Mouse (Mus musculus) embryonic facial prominence, embryonic 13.5 days (tissue): ENCODE measurements around the gene Pcsk7. TPM values are rescaled to one million over a fixed set of nuclear protein-coding genes. Genes with fewer than 3 reads are reported as not detected.

Source experiments
- ATAC-seq: fragments of 200-750 bp; cut with Nextera tagmentation; 2 replicates; pipeline ENCODE4 v1.8.0; 2017; ENCODE audit warnings: low read depth; ENCODE audit not compliant: insufficient number of reproducible peaks, insufficient read depth, low FRiP score, low TSS enrichment
- H3K27ac ChIP-seq: fragments of 300-500 bp; sonication (generic); 2 replicates; pipeline ENCODE4 v1.5.1; 2015; ENCODE audit warnings: moderate library complexity, mild to moderate bottlenecking, inconsistent platforms
- H3K27me3 ChIP-seq: fragments of 300-500 bp; sonication (generic); 2 replicates; pipeline ENCODE4 v1.6.1; 2015; ENCODE audit warnings: mild to moderate bottlenecking, inconsistent platforms
- H3K36me3 ChIP-seq: fragments of 300-500 bp; sonication (generic); 2 replicates; pipeline ENCODE4 v1.6.1; 2015; ENCODE audit warnings: mild to moderate bottlenecking, inconsistent platforms
- H3K4me1 ChIP-seq: fragments of 300-500 bp; sonication (generic); 2 replicates; pipeline ENCODE4 v1.6.1; 2015; ENCODE audit warnings: inconsistent platforms
- H3K4me2 ChIP-seq: fragments of 300-500 bp; sonication (generic); 2 replicates; pipeline ENCODE4 v1.6.1; 2015; ENCODE audit warnings: moderate library complexity, mild to moderate bottlenecking, inconsistent platforms
- H3K4me3 ChIP-seq: fragments of 300-500 bp; sonication (generic); 2 replicates; pipeline ENCODE4 v1.5.1; 2015; ENCODE audit warnings: mild to moderate bottlenecking, inconsistent platforms
- H3K9ac ChIP-seq: fragments of 300-500 bp; sonication (generic); 2 replicates; pipeline ENCODE4 v1.6.1; 2015; ENCODE audit warnings: mild to moderate bottlenecking, inconsistent platforms
- H3K9me3 ChIP-seq: fragments of 300-500 bp; sonication (generic); 2 replicates; pipeline ENCODE4 v1.6.1; 2016; ENCODE audit warnings: inconsistent platforms
- WGBS: fragments of 180-500 bp; shearing (Covaris S2); methylation state at CpG from one replicate; pipeline ENCODE4 v1.1.7; 2015; ENCODE audit warnings: mixed read lengths; 5-methylcytosine and 5-hydroxymethylcytosine counted together
- polyA plus RNA-seq: library from polyadenylated mRNA; unstranded; fragments of >200 nt; fragmentation: Nextera tagmentation; extraction: Ambion mirVana; gene quantifications from 2 replicates; pipeline ENCODE4 v1.2.1, GENCODE M21; 2015

The Pcsk7 gene
- polyA plus RNA-seq, 1 experiment from 2014 or later: 22.6 TPM

- peaks cover 96% of the 10 kb centered on the region for H3K36me3 ChIP-seq
- H3K4me1 ChIP-seq: no peaks in the 10 kb centered on the region
- H3K27me3 ChIP-seq: no peaks in the 10 kb centered on the region
- no peak overlapping the region for H3K9ac ChIP-seq
- H3K9me3 ChIP-seq: no peaks in the 10 kb centered on the region
- no peak for ATAC-seq
- H3K27ac ChIP-seq: no peak overlapping the region
- WGBS: 91% methylated on average over 2 of the region's 2 CpGs
- H3K4me2 ChIP-seq: no peak overlapping the region
- no peak overlapping the region for H3K4me3 ChIP-seq
Observed at GRCm38 (mm10) chr9:45915659-45916058, 9.4 kb downstream of the Pcsk7 start.

- Histone ChIP-seq H3K9ac (no peak overlapping the region), H3K4me1 (no peaks in the 10 kb centered on the region), H3K9me3 (no peaks in the 10 kb centered on the region), H3K4me2 (no peak overlapping the region), H3K27ac (no peak overlapping the region), H3K4me3 (no peak overlapping the region), H3K27me3 (no peaks in the 10 kb centered on the region), H3K36me3 (peaks cover 94% of the 10 kb centered on the region)
- 92% methylated on average over 5 of the region's 5 CpGs for WGBS
- ATAC-seq: no peak
Observed at GRCm38 (mm10) chr9:45917041-45917934, 11.0 kb downstream of the Pcsk7 start.

GRCm38 (mm10) chr9:45919895-45920294 lies 13.6 kb downstream of the Pcsk7 start:
- Histone ChIP-seq H3K27me3 (no peaks in the 10 kb centered on the region), H3K4me1 (no peaks in the 10 kb centered on the region), H3K9ac (no peak overlapping the region), H3K36me3 (peaks cover 85% of the 10 kb centered on the region), H3K4me2 (no peak overlapping the region), H3K4me3 (no peak overlapping the region), H3K9me3 (no peaks in the 10 kb centered on the region), H3K27ac (no peak overlapping the region)
- 76% methylated on average over 1 of the region's 1 CpGs for WGBS
- no peak for ATAC-seq

GRCm38 (mm10) chr9:45929285-45929684 lies 23.0 kb downstream of the Pcsk7 start:
- Histone ChIP-seq H3K9ac (no peak overlapping the region), H3K4me1 (peaks cover 18% of the 10 kb centered on the region), H3K36me3 (peaks cover 64% of the 10 kb centered on the region), H3K4me3 (no peak overlapping the region), H3K4me2 (no peak overlapping the region), H3K9me3 (no peaks in the 10 kb centered on the region), H3K27me3 (no peaks in the 10 kb centered on the region), H3K27ac (no peak overlapping the region)
- ATAC-seq: no peak
- WGBS: 85% methylated on average over 5 of the region's 5 CpGs

- Histone ChIP-seq H3K4me2 (no peak overlapping the region), H3K36me3 (peaks cover 46% of the 10 kb centered on the region), H3K27ac (no peak overlapping the region), H3K4me3 (no peak overlapping the region), H3K9ac (no peak overlapping the region), H3K4me1 (peaks cover 32% of the 10 kb centered on the region), H3K9me3 (no peaks in the 10 kb centered on the region), H3K27me3 (no peaks in the 10 kb centered on the region)
- no peak for ATAC-seq
- 67% methylated on average over 1 of the region's 1 CpGs for WGBS
Observed at GRCm38 (mm10) chr9:45931958-45932357, 25.7 kb downstream of the Pcsk7 start.

GRCm38 (mm10) chr9:45932571-45933415 lies 26.5 kb downstream of the Pcsk7 start:
- no peak for ATAC-seq
- WGBS: 65% methylated on average over 11 of the region's 11 CpGs

GRCm38 (mm10) chr9:45935628-45936210 lies 29.4 kb downstream of the Pcsk7 start, which contains the start of gene Tagln:
Gene Tagln, minus strand, starts transcription at chr9:45936058.
- H3K9ac ChIP-seq: peak within 1 kb of the TSS; percentile 64
- peaks cover 32% of the 10 kb centered on the region for H3K4me1 ChIP-seq
- peak within 1 kb of the TSS; percentile 55 for H3K27ac ChIP-seq
- H3K4me3 ChIP-seq: peak within 1 kb of the TSS; percentile 36
- H3K27me3 ChIP-seq: no peaks in the 10 kb centered on the region
- H3K4me2 ChIP-seq: peak within 1 kb of the TSS; percentile 60
- WGBS: 4% methylated on average over 21 of the region's 21 CpGs
- peaks cover 38% of the 10 kb centered on the region for H3K36me3 ChIP-seq
- ATAC-seq: peak; percentile 39; the same call in 1 of the 2 replicates
- no peaks in the 10 kb centered on the region for H3K9me3 ChIP-seq

More at GRCm38 (mm10) chr9:45932571-45933415, 26.5 kb downstream of the Pcsk7 start:
- Histone ChIP-seq H3K9me3 (no peaks in the 10 kb centered on the region), H3K4me2 (no peak overlapping the region), H3K27me3 (no peaks in the 10 kb centered on the region), H3K4me1 (peaks cover 32% of the 10 kb centered on the region), H3K27ac (no peak overlapping the region), H3K9ac (no peak overlapping the region), H3K4me3 (no peak overlapping the region), H3K36me3 (peaks cover 41% of the 10 kb centered on the region)

- Histone ChIP-seq H3K27ac (0 out of 2 replicates have a peak overlapping the region, but pooled peaks have one; percentile 3), H3K4me1 (peaks cover 32% of the 10 kb centered on the region), H3K27me3 (no peaks in the 10 kb centered on the region), H3K9ac (no peak overlapping the region), H3K9me3 (no peaks in the 10 kb centered on the region), H3K4me3 (no peak overlapping the region), H3K36me3 (peaks cover 41% of the 10 kb centered on the region), H3K4me2 (no peak overlapping the region)
- no peak for ATAC-seq
- 17% methylated on average over 3 of the region's 3 CpGs for WGBS
Observed at GRCm38 (mm10) chr9:45936883-45937282, 30.6 kb downstream of the Pcsk7 start.

GRCm38 (mm10) chr9:45938088-45938487 lies 31.8 kb downstream of the Pcsk7 start:
- Histone ChIP-seq H3K4me2 (no peak overlapping the region), H3K4me3 (no peak overlapping the region), H3K9ac (no peak overlapping the region), H3K4me1 (peaks cover 20% of the 10 kb centered on the region), H3K27ac (no peak overlapping the region), H3K36me3 (peaks cover 51% of the 10 kb centered on the region), H3K27me3 (no peaks in the 10 kb centered on the region), H3K9me3 (no peaks in the 10 kb centered on the region)
- ATAC-seq: no peak
- 93% methylated on average over 8 of the region's 8 CpGs for WGBS

GRCm38 (mm10) chr9:45938952-45939637 lies 32.8 kb downstream of the Pcsk7 start:
- 71% methylated on average over 15 of the region's 15 CpGs for WGBS
- no peak overlapping the region for H3K27ac ChIP-seq
- no peak overlapping the region for H3K9ac ChIP-seq
- ATAC-seq: no peak
- peaks cover 13% of the 10 kb centered on the region for H3K4me1 ChIP-seq
- H3K4me3 ChIP-seq: no peak overlapping the region
- H3K9me3 ChIP-seq: no peaks in the 10 kb centered on the region
- H3K27me3 ChIP-seq: no peaks in the 10 kb centered on the region
- no peak overlapping the region for H3K4me2 ChIP-seq
- peaks cover 61% of the 10 kb centered on the region for H3K36me3 ChIP-seq

- WGBS: 92% methylated on average over 6 of the region's 6 CpGs
- no peaks in the 10 kb centered on the region for H3K9me3 ChIP-seq
Observed at GRCm38 (mm10) chr9:45939794-45940193, 33.5 kb downstream of the Pcsk7 start.

More at GRCm38 (mm10) chr9:45939794-45940193, 33.5 kb downstream of the Pcsk7 start:
- peaks cover 68% of the 10 kb centered on the region for H3K36me3 ChIP-seq
- no peak for ATAC-seq
- no peak overlapping the region for H3K4me2 ChIP-seq
- no peak overlapping the region for H3K4me3 ChIP-seq
- 0 out of 2 replicates have a peak overlapping the region, but pooled peaks have one; percentile 21 for H3K9ac ChIP-seq
- H3K27me3 ChIP-seq: no peaks in the 10 kb centered on the region
- H3K27ac ChIP-seq: no peak overlapping the region
- H3K4me1 ChIP-seq: peaks cover 13% of the 10 kb centered on the region
